Mouse (Mus musculus) gastrocnemius, adult 2 months (tissue): ENCODE data around the gene Eif2ak4. TPM values are rescaled to one million over a fixed set of nuclear protein-coding genes. Genes with fewer than 3 reads are reported as not detected.

Experiments used
- DNase-seq: peaks from one replicate; pipeline ENCODE4 v3.0.0; 2022
- H3K27ac ChIP-seq: fragments of 200-600 bp; 2 replicates; pipeline ENCODE4 v1.8.1; 2022; ENCODE audit warnings: mild to moderate bottlenecking
- H3K4me3 ChIP-seq: fragments of 200-600 bp; 2 replicates; pipeline ENCODE4 v1.8.1; 2022; ENCODE audit warnings: mild to moderate bottlenecking, moderate library complexity
- CTCF ChIP-seq: fragments of 200-600 bp; IDR thresholded peaks from 2 replicates; pipeline ENCODE4 v1.8.1; 2022; ENCODE audit warnings: antibody characterized with exemption, mild to moderate bottlenecking, moderate library complexity
- intact Hi-C: fragments of 180-260 bp; cut with DNase I; formaldehyde crosslinking; loops from one replicate; pipeline ENCODE4 v1.15.1; 2025
- total RNA-seq, 2 experiments: library from RNA; stranded (reverse); gene quantifications; 2 replicates each; pipeline ENCODE4 v1.2.3; 2021

Gene Eif2ak4
- total RNA-seq, 2 experiments from 2014 or later, result 4.2 to 5.2 TPM

GRCm38 (mm10) chr2:118485415-118485814 is 97.0 kb downstream of the Eif2ak4 start:
- Histone ChIP-seq H3K27ac (no peak overlapping the region), H3K4me3 (no peak overlapping the region)
- intact Hi-C loops, result loop anchor here (5.0 kb wide), 1 partner anchor 212 kb away; no protein-coding TSS in a partner anchor
- DNase-seq, result no peak
- TF ChIP-seq CTCF, result no peak

GRCm38 (mm10) chr2:118486933-118487332 is 98.5 kb downstream of the Eif2ak4 start:
- H3K4me3 ChIP-seq, result no peak overlapping the region
- DNase-seq, result peak; percentile 86
- H3K27ac ChIP-seq, result no peak overlapping the region
- TF ChIP-seq CTCF, result no peak
- intact Hi-C loops, result loop anchor here (1.0 to 5.0 kb wide), 2 partner anchors 119 to 210 kb away; no protein-coding TSS in a partner anchor

- no peak for DNase-seq
- TF ChIP-seq CTCF, result peak; percentile 61
- Histone ChIP-seq H3K27ac (no peak overlapping the region), H3K4me3 (no peak overlapping the region)
- intact Hi-C loops, result loop anchor here (1.0 to 5.0 kb wide), 3 partner anchors 59 to 209 kb away; no protein-coding TSS in a partner anchor
These were observed 99.4 kb downstream of the Eif2ak4 start for GRCm38 (mm10) chr2:118487806-118488205.

GRCm38 (mm10) chr2:118490241-118491091 is 102.0 kb downstream of the Eif2ak4 start:
- TF ChIP-seq CTCF, result no peak
- DNase-seq, result peak; percentile 83
- H3K4me3 ChIP-seq, result no peak overlapping the region
- H3K27ac ChIP-seq, result peak overlapping the region; percentile 71
- intact Hi-C loops, result no loop called here

GRCm38 (mm10) chr2:118491281-118491731 is 102.9 kb downstream of the Eif2ak4 start:
- DNase-seq, result no peak
- intact Hi-C loops, result no loop called here

GRCm38 (mm10) chr2:118491741-118492395 is 103.5 kb downstream of the Eif2ak4 start:
- no peak overlapping the region for H3K4me3 ChIP-seq
- H3K27ac ChIP-seq, result peak overlapping the region; percentile 63
- DNase-seq, result no peak
- TF ChIP-seq CTCF, result no peak
- intact Hi-C loops, result no loop called here

More at GRCm38 (mm10) chr2:118491281-118491731, 102.9 kb downstream of the Eif2ak4 start:
- Histone ChIP-seq H3K27ac (peak overlapping the region; percentile 71), H3K4me3 (no peak overlapping the region)
- no peak for TF ChIP-seq CTCF

- no peak for TF ChIP-seq CTCF
- Histone ChIP-seq H3K4me3 (no peak overlapping the region), H3K27ac (no peak overlapping the region)
- no peak for DNase-seq
- intact Hi-C loops, result no loop called here
These were observed 106.6 kb downstream of the Eif2ak4 start for GRCm38 (mm10) chr2:118495024-118495423.

- no peak for DNase-seq
- no peak overlapping the region for H3K27ac ChIP-seq
- intact Hi-C loops, result no loop called here
- no peak overlapping the region for H3K4me3 ChIP-seq
- TF ChIP-seq CTCF, result no peak
These were observed 109.5 kb downstream of the Eif2ak4 start for GRCm38 (mm10) chr2:118497890-118498289.

GRCm38 (mm10) chr2:118498476-118498875 is 110.1 kb downstream of the Eif2ak4 start:
- no peak for DNase-seq
- intact Hi-C loops, result no loop called here
- Histone ChIP-seq H3K4me3 (no peak overlapping the region), H3K27ac (0 out of 2 replicates have a peak overlapping the region, but pooled peaks have one; percentile 32)
- no peak for TF ChIP-seq CTCF

GRCm38 (mm10) chr2:118499135-118499961 is 110.9 kb downstream of the Eif2ak4 start:
- peak; percentile 79 for DNase-seq
- intact Hi-C loops, result no loop called here
- Histone ChIP-seq H3K4me3 (no peak overlapping the region), H3K27ac (peak overlapping the region; percentile 32; the same call in 1 of the 2 replicates)
- peak; percentile 23; the same call in 1 of the 2 replicates for TF ChIP-seq CTCF

- no peak for TF ChIP-seq CTCF
- H3K27ac ChIP-seq, result no peak overlapping the region
- intact Hi-C loops, result no loop called here
- H3K4me3 ChIP-seq, result no peak overlapping the region
- no peak for DNase-seq
These were observed 111.8 kb downstream of the Eif2ak4 start for GRCm38 (mm10) chr2:118500191-118500590.

GRCm38 (mm10) chr2:118507126-118507525 is 118.7 kb downstream of the Eif2ak4 start:
- DNase-seq, result no peak
- Histone ChIP-seq H3K27ac (no peak overlapping the region), H3K4me3 (no peak overlapping the region)
- intact Hi-C loops, result no loop called here
- no peak for TF ChIP-seq CTCF
